Mouse (Mus musculus): ENCODE measurements at regions not wholly inside any gene's neighbourhood (a gene's known extent, or its start where the extent isn't known, plus 50 kb on each side); places are given as distances from the start of the nearest gene placed in this dataset.

DNA sequence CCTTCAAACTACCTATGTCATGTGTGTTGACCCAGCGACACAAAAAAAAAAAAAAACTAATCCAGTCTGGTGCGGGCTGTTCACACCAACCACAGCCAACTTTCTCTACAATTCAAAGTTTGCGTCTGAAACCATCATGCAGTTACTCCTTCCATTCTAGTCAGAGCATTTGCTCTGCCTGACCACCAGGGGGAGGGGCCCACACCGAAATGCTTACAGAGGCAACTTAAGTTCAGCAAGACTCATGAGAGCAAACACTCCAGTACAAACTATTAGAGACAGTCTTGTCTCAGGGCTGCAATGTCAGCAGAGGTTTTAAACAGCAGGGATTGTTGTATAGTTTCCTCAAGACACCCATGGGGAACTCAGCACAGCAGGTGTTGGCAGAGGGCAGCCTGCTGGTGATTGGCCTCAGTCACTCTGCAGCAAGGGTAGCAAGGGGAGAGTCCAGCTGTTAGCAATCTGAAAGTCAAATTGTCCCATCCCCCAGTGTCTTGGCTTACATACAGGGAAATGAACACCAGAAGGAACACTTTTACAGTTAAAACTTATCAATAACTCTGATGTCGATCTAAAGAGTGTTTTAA lies 50.8 kb upstream of the Pip5k1b start:
- Histone ChIP-seq H3K9ac (replicated peaks; ENCODE audit: low read depth, low read length) (no peak overlapping the region), H3K36me3 (replicated peaks; ENCODE audit: control insufficient read depth, insufficient read depth, low read length) (no peaks in the 10 kb centered on the region), H3K4me2 (ENCODE audit: low read depth, low read length) (no peak overlapping the region), H3K27ac (ENCODE audit: low read depth) (no peak overlapping the region), H3K4me3 (ENCODE audit: low read depth, low read length) (no peak overlapping the region), H3K27me3 (ENCODE audit: control insufficient read depth, insufficient read depth, low read length) (no peaks in the 10 kb centered on the region), H3K9me3 (replicated peaks; ENCODE audit: control insufficient read depth, low read length) (no peaks in the 10 kb centered on the region), H3K4me1 (ENCODE audit: control insufficient read depth, insufficient read depth) (no peaks in the 10 kb centered on the region)
- ATAC-seq (ENCODE audit: insufficient read depth, low read depth) (no peak), DNase-seq (ENCODE audit: low spot score) (peak; percentile 6)
- 70% methylated on average over 5 of the region's 5 CpGs for WGBS
- TF ChIP-seq EP300 (IDR thresholded peaks at IDR 0.05; ENCODE audit: low read depth) (no peak), CTCF (IDR thresholded peaks at IDR 0.05; ENCODE audit: low read depth) (peak; percentile 58)

All from heart, postnatal 0 days (tissue).